Mouse (Mus musculus) myocyte (in vitro differentiated cells): ENCODE results near the gene Cacna1e. TPM values are rescaled to one million over a fixed set of nuclear protein-coding genes. Genes with fewer than 3 reads are reported as not detected.

Source experiments
- H3K27me3 ChIP-seq: one replicate; pipeline ENCODE4 v1.6.1; 2011; ENCODE audit not compliant: control insufficient read depth, insufficient read depth, insufficient read length
- H3K36me3 ChIP-seq: one replicate; pipeline ENCODE4 v1.6.1; 2011; ENCODE audit not compliant: control insufficient read depth, insufficient read depth
- H3K4me2 ChIP-seq: one replicate; pipeline ENCODE4 v1.6.1; 2011; ENCODE audit warnings: low read depth, control low read depth
- H3K4me3 ChIP-seq: one replicate; pipeline ENCODE4 v1.5.1; 2011; ENCODE audit warnings: mild to moderate bottlenecking, control low read depth, moderate library complexity
- H3K79me2 ChIP-seq: one replicate; pipeline ENCODE4 v1.6.1; 2011; ENCODE audit not compliant: control insufficient read depth, insufficient read depth
- H3ac ChIP-seq: one replicate; pipeline ENCODE4 v1.6.1; 2011; ENCODE audit not compliant: control insufficient read depth, insufficient read length
- CEBPB ChIP-seq: IDR thresholded peaks from 2 replicates; pipeline ENCODE4 v1.6.1; 2011; ENCODE audit warnings: mild to moderate bottlenecking, moderate library complexity; ENCODE audit not compliant: poor library complexity, insufficient read depth, severe bottlenecking
- E2F4 ChIP-seq: IDR thresholded peaks from one replicate; pipeline ENCODE4 v1.6.1; 2011; ENCODE audit warnings: mild to moderate bottlenecking, control low read depth, moderate library complexity; ENCODE audit not compliant: insufficient read depth
- MAX ChIP-seq: IDR thresholded peaks from one replicate; pipeline ENCODE4 v1.6.1; 2011; ENCODE audit warnings: low read depth, mild to moderate bottlenecking, control low read depth
- MYOD1 ChIP-seq, 3 experiments: IDR thresholded peaks; one replicate each; pipeline ENCODE4 v1.6.1; 2011; ENCODE audit warnings: control low read depth in 2 of 3, low read depth in 2 of 3, mild to moderate bottlenecking in 2 of 3, moderate library complexity in 1 of 3; ENCODE audit not compliant: insufficient read length in 2 of 3, control insufficient read depth in 1 of 3
- MYOG ChIP-seq, 3 experiments: IDR thresholded peaks; one replicate each; pipeline ENCODE4 v1.6.1; 2011; ENCODE audit warnings: control low read depth in 2 of 3, low read depth in 2 of 3, mild to moderate bottlenecking in 2 of 3; ENCODE audit not compliant: insufficient read length in 2 of 3, control insufficient read depth in 1 of 3, insufficient read depth in 1 of 3
- POLR2A ChIP-seq: IDR thresholded peaks from one replicate; pipeline ENCODE4 v1.6.1; 2011; ENCODE audit warnings: low read depth, mild to moderate bottlenecking, control low read depth, moderate library complexity; ENCODE audit not compliant: insufficient read length
- POLR2AphosphoS2 ChIP-seq: IDR thresholded peaks from one replicate; pipeline ENCODE4 v1.6.1; 2011; ENCODE audit warnings: low read depth, control low read depth; ENCODE audit not compliant: insufficient read length
- REST ChIP-seq: IDR thresholded peaks from one replicate; pipeline ENCODE4 v1.6.1; 2011; ENCODE audit warnings: mild to moderate bottlenecking, control low read depth, moderate library complexity; ENCODE audit not compliant: insufficient read depth, insufficient read length
- SRF ChIP-seq: IDR thresholded peaks from one replicate; pipeline ENCODE4 v1.6.1; 2011; ENCODE audit warnings: low read depth; ENCODE audit not compliant: control insufficient read depth, insufficient read length
- TCF12 ChIP-seq: IDR thresholded peaks from one replicate; pipeline ENCODE4 v1.6.1; 2011; ENCODE audit warnings: mild to moderate bottlenecking, control low read depth; ENCODE audit not compliant: poor library complexity, insufficient read depth, severe bottlenecking
- TCF3 ChIP-seq: IDR thresholded peaks from one replicate; pipeline ENCODE4 v1.6.1; 2011; ENCODE audit warnings: low read depth, control low read depth; ENCODE audit not compliant: insufficient read length
- USF1 ChIP-seq: IDR thresholded peaks from one replicate; pipeline ENCODE4 v1.6.1; 2011; ENCODE audit warnings: low read depth, mild to moderate bottlenecking, control low read depth, moderate library complexity
- polyA plus RNA-seq: library from polyadenylated mRNA; unstranded; fragments of >200 nt; fragmentation: generic; extraction: Trizol; gene quantifications from one replicate; pipeline ENCODE4 v1.2.1, GENCODE M21; 2012; ENCODE audit warnings: missing spikeins

The Cacna1e gene
- polyA plus RNA-seq, 1 experiment = not detected

DNA sequence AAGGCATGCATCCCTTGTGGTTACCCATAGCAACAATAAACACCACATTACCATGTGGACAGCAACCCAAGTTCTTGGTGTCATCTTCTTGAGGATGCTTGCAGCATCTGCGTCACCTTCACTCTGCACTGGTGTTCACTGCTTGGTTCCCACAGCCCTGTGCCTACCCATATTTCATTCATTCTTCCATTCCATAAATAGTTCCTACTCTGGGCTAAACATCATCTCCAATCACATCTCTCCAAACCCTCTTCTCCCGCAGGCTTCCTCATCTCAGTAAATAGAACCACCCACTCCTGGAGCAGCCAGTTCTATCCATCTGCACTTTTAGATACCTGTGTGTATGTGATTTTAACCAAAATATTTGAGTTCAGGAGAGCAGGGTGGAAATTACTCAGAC lies 408.6 kb downstream of the Cacna1e start:
- Histone ChIP-seq H3K4me2 (no peak overlapping the region), H3K79me2 (no peaks in the 10 kb centered on the region), H3K4me3 (no peak overlapping the region), H3K36me3 (no peaks in the 10 kb centered on the region), H3K27me3 (no peaks in the 10 kb centered on the region), H3ac (no peak overlapping the region)
- TF ChIP-seq MYOG (IDR thresholded peaks at IDR 0.05; ENCODE audit: control insufficient read depth in 1 of 3, insufficient read depth in 1 of 3, insufficient read length in 2 of 3, low read depth in 2 of 3) (no peak), REST (no peak), E2F4 (no peak), TCF3 (no peak), USF1 (no peak), TCF12 (no peak)

DNA sequence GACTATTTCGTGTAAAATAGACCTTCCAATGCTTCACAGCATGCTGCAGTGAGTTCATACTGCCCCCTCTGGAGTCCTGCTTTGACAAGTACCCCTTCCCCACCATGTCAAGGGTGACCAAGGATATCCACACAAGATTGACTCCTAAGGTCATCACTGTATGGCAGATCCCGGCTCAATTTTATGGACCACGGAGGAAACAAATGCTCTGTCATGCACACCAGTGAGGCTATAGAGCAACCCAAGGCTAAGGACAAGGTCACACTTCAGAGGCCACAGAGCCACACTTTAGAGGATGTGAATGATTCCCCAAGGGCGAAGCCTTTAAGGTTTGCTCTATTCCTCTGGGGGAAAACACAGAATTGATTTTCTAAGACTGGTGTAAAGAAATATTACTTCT lies 410.1 kb downstream of the Cacna1e start:
- no peak overlapping the region for H3ac ChIP-seq
- H3K4me3 ChIP-seq = no peak overlapping the region
- no peaks in the 10 kb centered on the region for H3K27me3 ChIP-seq
- no peaks in the 10 kb centered on the region for H3K36me3 ChIP-seq
- H3K4me2 ChIP-seq = no peak overlapping the region
- no peaks in the 10 kb centered on the region for H3K79me2 ChIP-seq
- TF ChIP-seq POLR2AphosphoS2 (no peak), POLR2A (no peak), MYOD1 (IDR thresholded peaks at IDR 0.05; ENCODE audit: control insufficient read depth in 1 of 3, insufficient read length in 2 of 3, low read depth in 2 of 3) (no peak), TCF12 (no peak), E2F4 (no peak), MYOG (IDR thresholded peaks at IDR 0.05; ENCODE audit: control insufficient read depth in 1 of 3, insufficient read depth in 1 of 3, insufficient read length in 2 of 3, low read depth in 2 of 3) (no peak), MAX (no peak), CEBPB (no peak), SRF (no peak)

DNA sequence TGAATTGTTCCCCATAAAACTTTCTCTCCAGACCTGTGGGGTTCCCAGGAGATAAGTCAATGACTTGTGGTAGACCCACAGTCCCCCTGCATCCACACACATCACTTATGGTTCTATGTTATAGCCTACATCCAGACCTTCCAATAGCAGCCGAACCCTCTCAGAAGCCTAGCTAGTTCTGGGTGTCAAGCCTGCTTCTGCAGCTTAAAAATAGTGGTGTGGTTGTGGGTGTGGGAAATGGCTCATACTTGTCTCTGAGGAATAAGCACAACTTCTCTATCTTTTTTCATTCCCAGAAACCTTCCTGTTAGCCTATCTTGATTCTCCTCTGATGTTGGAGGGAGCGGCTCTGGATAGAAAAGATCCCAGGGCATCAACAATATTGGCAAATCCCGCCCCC lies 417.0 kb downstream of the Cacna1e start:
- no peak overlapping the region for H3K4me3 ChIP-seq
- no peak overlapping the region for H3K4me2 ChIP-seq
- no peak overlapping the region for H3ac ChIP-seq
- no peaks in the 10 kb centered on the region for H3K79me2 ChIP-seq
- H3K27me3 ChIP-seq = no peaks in the 10 kb centered on the region
- TF ChIP-seq POLR2AphosphoS2 = no peak
- TF ChIP-seq CEBPB = no peak
- no peak for TF ChIP-seq SRF
- TF ChIP-seq POLR2A = no peak
- TF ChIP-seq E2F4 = no peak
- no peak for TF ChIP-seq TCF3
- no peak for TF ChIP-seq MAX
- TF ChIP-seq MYOD1 (IDR thresholded peaks at IDR 0.05; ENCODE audit: control insufficient read depth in 1 of 3, insufficient read length in 2 of 3, low read depth in 2 of 3) = no peak
- TF ChIP-seq TCF12 = no peak
- TF ChIP-seq USF1 = no peak
- no peaks in the 10 kb centered on the region for H3K36me3 ChIP-seq

DNA sequence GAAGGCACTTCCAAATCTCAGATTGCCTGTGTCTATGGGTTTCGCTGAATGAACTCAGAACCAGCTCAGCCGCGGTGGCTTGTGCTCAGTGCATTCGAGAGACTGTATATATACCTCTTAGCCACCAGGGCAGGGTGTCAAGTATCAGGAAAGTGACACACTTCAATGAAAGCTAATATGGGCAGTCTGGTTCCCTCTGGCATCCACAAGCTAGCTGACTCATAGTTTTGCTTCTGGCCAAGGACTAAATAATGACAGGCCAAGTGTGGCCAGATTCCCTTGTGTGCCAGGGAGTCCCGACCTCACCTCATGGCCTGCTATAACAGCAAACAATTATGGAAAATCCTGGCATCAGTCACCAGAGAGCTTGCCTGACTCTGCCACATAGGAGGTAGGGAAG lies 422.8 kb downstream of the Cacna1e start:
- Histone ChIP-seq H3K27me3 (no peaks in the 10 kb centered on the region), H3K4me2 (no peak overlapping the region), H3K4me3 (no peak overlapping the region), H3ac (no peak overlapping the region), H3K79me2 (no peaks in the 10 kb centered on the region), H3K36me3 (no peaks in the 10 kb centered on the region)
- no peak for TF ChIP-seq E2F4

DNA sequence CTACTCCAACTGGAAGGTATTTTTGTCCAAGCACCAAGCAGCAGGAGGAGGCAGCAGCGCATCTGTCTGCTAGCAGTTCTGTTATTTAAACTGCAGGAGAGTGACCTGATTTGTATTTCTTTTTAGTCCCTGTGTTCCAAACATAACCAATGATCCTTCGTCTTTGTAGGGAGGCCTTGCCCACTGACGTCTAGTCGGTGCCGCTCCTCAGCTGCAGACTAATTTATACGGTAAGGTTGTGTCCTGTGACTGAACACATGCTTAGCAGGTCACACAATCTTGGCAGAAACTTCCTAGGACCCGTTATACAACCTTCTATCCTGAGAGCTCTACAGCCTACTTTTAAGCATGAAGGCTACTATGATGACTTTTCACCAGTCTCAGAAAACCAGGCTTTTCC lies 424.2 kb downstream of the Cacna1e start:
- no peaks in the 10 kb centered on the region for H3K27me3 ChIP-seq
- no peak overlapping the region for H3K4me3 ChIP-seq
- no peak overlapping the region for H3K4me2 ChIP-seq
- H3K36me3 ChIP-seq = no peaks in the 10 kb centered on the region
- no peaks in the 10 kb centered on the region for H3K79me2 ChIP-seq
- no peak overlapping the region for H3ac ChIP-seq
- no peak for TF ChIP-seq MYOD1 (IDR thresholded peaks at IDR 0.05; ENCODE audit: control insufficient read depth in 1 of 3, insufficient read length in 2 of 3, low read depth in 2 of 3)
- TF ChIP-seq POLR2A = no peak
- no peak for TF ChIP-seq SRF
- no peak for TF ChIP-seq E2F4

DNA sequence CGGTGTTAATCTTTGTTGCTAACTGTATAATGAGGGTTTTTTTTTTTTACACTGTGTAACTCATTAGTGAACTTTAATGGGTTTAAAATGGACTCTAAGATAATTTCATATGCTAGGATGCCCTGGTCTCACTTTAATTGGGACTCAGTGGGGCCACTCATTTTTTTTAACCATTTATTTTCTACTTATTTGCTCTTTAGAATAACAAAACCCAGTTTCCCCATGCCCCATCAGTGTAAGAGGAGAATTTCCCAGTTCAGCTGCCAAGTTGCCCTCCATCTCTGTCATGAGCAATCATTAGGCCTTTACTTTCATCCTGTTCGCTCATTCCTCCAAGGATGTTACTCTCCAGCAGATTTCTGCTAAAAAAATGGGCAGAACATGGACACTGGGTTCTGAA lies 425.7 kb downstream of the Cacna1e start:
- Histone ChIP-seq H3ac (no peak overlapping the region), H3K4me2 (no peak overlapping the region), H3K79me2 (no peaks in the 10 kb centered on the region), H3K4me3 (no peak overlapping the region), H3K36me3 (no peaks in the 10 kb centered on the region), H3K27me3 (no peaks in the 10 kb centered on the region)
- TF ChIP-seq POLR2AphosphoS2 (no peak), SRF (no peak), MAX (no peak), REST (no peak), MYOG (IDR thresholded peaks at IDR 0.05; ENCODE audit: control insufficient read depth in 1 of 3, insufficient read depth in 1 of 3, insufficient read length in 2 of 3, low read depth in 2 of 3) (no peak), MYOD1 (IDR thresholded peaks at IDR 0.05; ENCODE audit: control insufficient read depth in 1 of 3, insufficient read length in 2 of 3, low read depth in 2 of 3) (no peak), TCF12 (no peak), POLR2A (no peak), USF1 (no peak), TCF3 (no peak), E2F4 (no peak), CEBPB (no peak)
